Mouse (Mus musculus): ENCODE measurements around the gene Pex5. TPM values are rescaled to one million over a fixed set of nuclear protein-coding genes. Genes with fewer than 3 reads are reported as not detected.
"Not testable (repeated sequence)": the region's sequence is repeated elsewhere in the genome, so short reads cannot be mapped to it uniquely, and the experiment has no call there.

The Pex5 gene
- polyA plus RNA-seq, 1 experiment = 31.0 TPM

DNA sequence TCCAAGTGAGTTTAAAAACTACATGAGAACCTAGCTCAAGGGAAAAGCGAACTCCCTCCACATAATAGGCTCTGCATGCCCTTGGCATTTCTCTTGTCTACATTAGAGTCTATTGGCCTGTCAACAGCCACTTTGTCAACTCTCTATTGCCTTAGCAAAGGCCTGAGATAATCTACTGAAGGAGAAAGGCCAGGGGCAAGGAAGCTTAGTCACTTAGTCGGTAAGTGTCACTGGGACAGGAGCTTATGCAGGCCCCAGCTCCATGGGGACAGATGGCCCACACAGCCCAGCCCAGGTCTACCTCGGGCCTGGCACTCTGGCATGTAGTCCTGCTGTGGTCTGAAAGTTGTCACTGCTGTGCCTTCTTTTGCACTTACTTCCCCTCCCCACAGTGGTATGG lies 11.7 kb upstream of the Pex5 start:
- Histone ChIP-seq H3K4me3 (ENCODE audit: low read depth, low read length) (no peak overlapping the region), H3K36me3 (ENCODE audit: control insufficient read depth, insufficient read depth, low read length, poor library complexity, severe bottlenecking) (no peaks in the 10 kb centered on the region)
- TF ChIP-seq EP300 (IDR thresholded peaks at IDR 0.05; ENCODE audit: insufficient read depth, low read depth, low read length) = no peak
- no peak for TF ChIP-seq CTCF (IDR thresholded peaks at IDR 0.05; ENCODE audit: low read depth, low read length)
- TF ChIP-seq POLR2A (IDR thresholded peaks at IDR 0.05; ENCODE audit: insufficient read depth, low read length) = no peak

DNA sequence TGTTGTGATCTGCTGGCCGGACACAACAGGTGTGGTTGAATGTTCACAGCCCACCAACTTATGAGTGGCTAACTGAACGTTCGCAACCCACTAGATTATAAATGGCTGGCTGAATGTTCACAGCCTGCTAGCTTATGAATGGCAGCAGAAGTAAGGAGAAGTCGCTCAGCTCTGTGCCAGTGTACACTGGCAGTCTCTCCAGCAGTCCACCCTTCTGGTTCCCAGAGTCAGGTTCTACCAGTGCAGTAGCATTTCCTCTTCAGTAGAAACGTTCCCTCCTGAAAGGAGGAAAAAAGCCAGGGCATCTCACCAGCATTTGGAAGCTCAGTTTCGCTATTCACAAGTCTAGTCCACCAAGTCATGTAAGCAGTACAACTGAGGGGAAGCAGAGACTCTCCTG lies 10.7 kb upstream of the Pex5 start:
- Histone ChIP-seq H3K9ac (ENCODE audit: low read depth, poor library complexity, severe bottlenecking) (peak overlapping the region; percentile 40), H3K9me3 (replicated peaks; ENCODE audit: control insufficient read depth, insufficient read depth, low read length, poor library complexity, severe bottlenecking) (no peaks in the 10 kb centered on the region; the same call in 1 of the 2 replicates)
- TF ChIP-seq EP300 (IDR thresholded peaks at IDR 0.05; ENCODE audit: insufficient read depth, low read depth, low read length) (no peak), POLR2A (IDR thresholded peaks at IDR 0.05; ENCODE audit: insufficient read depth, low read length) (no peak), CTCF (IDR thresholded peaks at IDR 0.05; ENCODE audit: low read depth, low read length) (no peak)

More for the DNA sequence above, 11.7 kb upstream of the Pex5 start:
- Histone ChIP-seq H3K9ac (ENCODE audit: low read depth, poor library complexity, severe bottlenecking) (no peak overlapping the region), H3K9me3 (replicated peaks; ENCODE audit: control insufficient read depth, insufficient read depth, low read length, poor library complexity, severe bottlenecking) (no peaks in the 10 kb centered on the region; the same call in 1 of the 2 replicates), H3K27ac (ENCODE audit: insufficient read depth, low read length) (no peak overlapping the region), H3K27me3 (ENCODE audit: control insufficient read depth, insufficient read depth, low read length, poor library complexity, severe bottlenecking) (no peaks in the 10 kb centered on the region), H3K4me1 (ENCODE audit: control insufficient read depth, insufficient read depth, low read length) (peaks cover 9% of the 10 kb centered on the region)

DNA sequence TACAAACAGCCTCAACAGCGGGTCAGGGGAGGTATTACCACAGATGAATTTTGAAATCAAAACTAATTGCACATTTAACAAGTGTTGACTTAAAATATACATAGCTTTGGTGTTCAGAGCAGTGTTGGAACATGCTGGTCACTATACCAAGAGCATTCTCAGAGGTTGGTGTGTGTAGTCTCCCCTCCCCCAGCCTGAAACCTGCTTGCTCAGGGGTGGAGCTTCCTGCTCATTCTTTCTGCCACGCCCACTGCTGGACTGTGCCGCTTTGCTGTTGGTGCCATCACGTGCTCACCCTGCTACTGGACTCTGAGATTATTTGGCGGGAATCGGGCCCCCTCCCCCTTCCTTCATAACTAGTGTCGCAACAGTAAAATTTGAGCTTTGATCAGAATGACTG lies 10.2 kb upstream of the Pex5 start:
- H3K9ac ChIP-seq (ENCODE audit: low read depth, poor library complexity, severe bottlenecking) = peak overlapping the region; percentile 40; the same call in 1 of the 2 replicates
- TF ChIP-seq EP300 (IDR thresholded peaks at IDR 0.05; ENCODE audit: insufficient read depth, low read depth, low read length) = peak; percentile 62; the same call in 1 of the 2 replicates
- not testable (repeated sequence) for H3K4me3 ChIP-seq (ENCODE audit: low read depth, low read length); H3K27me3 ChIP-seq (ENCODE audit: control insufficient read depth, insufficient read depth, low read length, poor library complexity, severe bottlenecking); H3K9me3 ChIP-seq (replicated peaks; ENCODE audit: control insufficient read depth, insufficient read depth, low read length, poor library complexity, severe bottlenecking); H3K4me1 ChIP-seq (ENCODE audit: control insufficient read depth, insufficient read depth, low read length); H3K27ac ChIP-seq (ENCODE audit: insufficient read depth, low read length); H3K36me3 ChIP-seq (ENCODE audit: control insufficient read depth, insufficient read depth, low read length, poor library complexity, severe bottlenecking)

More for the DNA sequence above, 10.7 kb upstream of the Pex5 start:
- H3K4me1 ChIP-seq (ENCODE audit: control insufficient read depth, insufficient read depth, low read length) = peaks cover 8% of the 10 kb centered on the region
- no peak overlapping the region for H3K27ac ChIP-seq (ENCODE audit: insufficient read depth, low read length)
- H3K36me3 ChIP-seq (ENCODE audit: control insufficient read depth, insufficient read depth, low read length, poor library complexity, severe bottlenecking) = no peaks in the 10 kb centered on the region
- no peaks in the 10 kb centered on the region for H3K27me3 ChIP-seq (ENCODE audit: control insufficient read depth, insufficient read depth, low read length, poor library complexity, severe bottlenecking)
- no peak overlapping the region for H3K4me3 ChIP-seq (ENCODE audit: low read depth, low read length)

DNA sequence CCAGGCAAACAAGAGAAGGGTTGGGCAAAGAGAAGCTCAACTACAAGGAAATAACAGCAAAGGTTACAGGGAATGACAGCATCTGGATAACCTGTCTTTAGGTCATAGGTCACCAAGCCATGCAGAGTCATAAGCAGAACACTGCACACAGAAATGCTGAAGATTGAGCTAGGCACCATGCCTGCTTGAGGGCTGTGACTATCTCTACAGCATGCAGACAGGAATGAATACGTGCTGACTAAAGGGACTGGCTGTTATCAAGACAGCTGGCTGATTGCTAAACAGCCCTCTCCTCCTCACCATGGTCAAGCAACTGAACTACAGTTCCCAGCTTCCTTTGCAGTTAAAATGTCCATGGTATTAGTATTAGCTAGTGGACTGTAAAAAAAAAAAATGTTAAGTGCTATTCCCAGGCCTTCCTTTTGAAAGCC lies 9.2 kb upstream of the Pex5 start:
- no peak overlapping the region for H3K9ac ChIP-seq (ENCODE audit: low read depth, poor library complexity, severe bottlenecking)
- no peaks in the 10 kb centered on the region for H3K36me3 ChIP-seq (ENCODE audit: control insufficient read depth, insufficient read depth, low read length, poor library complexity, severe bottlenecking)
- no peak for TF ChIP-seq EP300 (IDR thresholded peaks at IDR 0.05; ENCODE audit: insufficient read depth, low read depth, low read length)
- no peak for TF ChIP-seq POLR2A (IDR thresholded peaks at IDR 0.05; ENCODE audit: insufficient read depth, low read length)
- TF ChIP-seq CTCF (IDR thresholded peaks at IDR 0.05; ENCODE audit: low read depth, low read length) = no peak
- H3K4me3 ChIP-seq (ENCODE audit: low read depth, low read length) = no peak overlapping the region
- H3K27me3 ChIP-seq (ENCODE audit: control insufficient read depth, insufficient read depth, low read length, poor library complexity, severe bottlenecking) = no peaks in the 10 kb centered on the region
- no peak overlapping the region for H3K27ac ChIP-seq (ENCODE audit: insufficient read depth, low read length)
- H3K9me3 ChIP-seq (replicated peaks; ENCODE audit: control insufficient read depth, insufficient read depth, low read length, poor library complexity, severe bottlenecking) = no peaks in the 10 kb centered on the region; the same call in 1 of the 2 replicates
- peaks cover 2% of the 10 kb centered on the region for H3K4me1 ChIP-seq (ENCODE audit: control insufficient read depth, insufficient read depth, low read length)

DNA sequence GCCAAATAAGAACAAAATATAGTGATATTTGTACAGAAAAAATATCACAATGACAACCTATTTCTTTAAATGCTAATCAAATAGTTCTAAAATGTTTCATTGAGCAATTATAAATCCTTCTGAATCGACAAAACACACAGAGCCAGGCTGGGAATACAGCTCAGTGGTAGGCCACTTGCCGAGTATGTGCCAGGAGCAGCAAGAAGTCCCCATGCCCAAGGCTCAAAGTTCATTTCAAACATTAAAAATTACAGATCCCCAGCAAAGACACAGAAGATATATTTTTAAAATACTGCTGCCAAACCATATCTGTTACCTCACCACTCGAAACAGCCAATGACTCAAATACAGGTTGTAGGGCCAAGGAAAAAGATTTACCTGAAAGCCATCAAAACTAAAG lies 3.8 kb upstream of the Pex5 start:
- TF ChIP-seq EP300 (IDR thresholded peaks at IDR 0.05; ENCODE audit: insufficient read depth, low read depth, low read length) = no peak
- TF ChIP-seq POLR2A (IDR thresholded peaks at IDR 0.05; ENCODE audit: insufficient read depth, low read length) = no peak
- TF ChIP-seq CTCF (IDR thresholded peaks at IDR 0.05; ENCODE audit: low read depth, low read length) = no peak
- H3K9me3 ChIP-seq (replicated peaks; ENCODE audit: control insufficient read depth, insufficient read depth, low read length, poor library complexity, severe bottlenecking) = no peaks in the 10 kb centered on the region; the same call in 1 of the 2 replicates
- no peak overlapping the region for H3K4me3 ChIP-seq (ENCODE audit: low read depth, low read length)
- H3K27ac ChIP-seq (ENCODE audit: insufficient read depth, low read length) = no peak overlapping the region
- H3K4me1 ChIP-seq (ENCODE audit: control insufficient read depth, insufficient read depth, low read length) = no peaks in the 10 kb centered on the region
- no peak overlapping the region for H3K9ac ChIP-seq (ENCODE audit: low read depth, poor library complexity, severe bottlenecking)
- no peaks in the 10 kb centered on the region for H3K36me3 ChIP-seq (ENCODE audit: control insufficient read depth, insufficient read depth, low read length, poor library complexity, severe bottlenecking)
- H3K27me3 ChIP-seq (ENCODE audit: control insufficient read depth, insufficient read depth, low read length, poor library complexity, severe bottlenecking) = no peaks in the 10 kb centered on the region

DNA sequence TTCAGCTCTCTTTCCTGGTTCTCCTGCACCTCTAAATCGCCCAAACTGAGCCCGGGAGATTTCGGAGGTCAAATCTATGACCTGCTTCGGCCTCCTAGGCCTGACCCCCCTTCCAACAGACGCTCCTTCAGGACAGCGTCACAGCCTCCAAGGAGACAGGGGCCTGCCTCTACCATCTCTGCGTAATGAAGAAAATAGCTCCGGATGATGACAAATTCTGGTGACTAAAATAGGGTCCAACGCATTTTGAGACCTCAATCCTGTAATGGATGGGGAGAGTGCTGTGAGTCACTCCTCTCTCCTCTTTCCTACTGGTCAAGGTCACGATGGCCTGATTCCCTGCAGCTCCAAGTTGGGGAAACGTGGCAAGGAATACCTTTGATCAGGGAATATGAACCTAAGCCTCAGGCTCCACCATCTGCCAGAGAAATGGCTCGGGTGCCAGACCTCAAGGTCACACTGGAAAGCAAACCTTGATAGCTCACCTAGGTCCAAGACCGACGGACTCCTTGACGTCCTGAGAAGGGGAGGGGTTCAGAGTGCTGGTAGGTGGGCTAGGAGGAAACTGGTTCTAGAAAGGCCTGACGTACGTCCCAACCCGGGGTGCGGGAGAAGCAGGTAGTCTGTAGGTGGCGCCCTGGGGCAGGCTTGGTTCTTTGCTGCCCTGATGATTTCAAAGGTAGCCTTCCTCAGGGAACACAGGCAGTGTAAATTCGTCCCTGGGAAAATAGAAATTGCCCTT lies 651 bp upstream of the Pex5 start:
- peak overlapping the region; percentile 56 for H3K4me3 ChIP-seq (ENCODE audit: low read depth, low read length)
- H3K9ac ChIP-seq (ENCODE audit: low read depth, poor library complexity, severe bottlenecking) = peak overlapping the region; percentile 96
- H3K27ac ChIP-seq (ENCODE audit: insufficient read depth, low read length) = peak overlapping the region; percentile 37
- no peaks in the 10 kb centered on the region for H3K27me3 ChIP-seq (ENCODE audit: control insufficient read depth, insufficient read depth, low read length, poor library complexity, severe bottlenecking)
- peak; percentile 85 for TF ChIP-seq CTCF (IDR thresholded peaks at IDR 0.05; ENCODE audit: low read depth, low read length)
- no peak for TF ChIP-seq POLR2A (IDR thresholded peaks at IDR 0.05; ENCODE audit: insufficient read depth, low read length)
- peaks cover 10% of the 10 kb centered on the region for H3K36me3 ChIP-seq (ENCODE audit: control insufficient read depth, insufficient read depth, low read length, poor library complexity, severe bottlenecking)
- no peaks in the 10 kb centered on the region for H3K9me3 ChIP-seq (replicated peaks; ENCODE audit: control insufficient read depth, insufficient read depth, low read length, poor library complexity, severe bottlenecking)
- H3K4me1 ChIP-seq (ENCODE audit: control insufficient read depth, insufficient read depth, low read length) = no peaks in the 10 kb centered on the region

Data from ES-Bruce4 (cell line).